Mouse (Mus musculus) myocyte (in vitro differentiated cells): ENCODE measurements around the gene Ceacam15. TPM values are rescaled to one million over a fixed set of nuclear protein-coding genes. Genes with fewer than 3 reads are reported as not detected.
"Not testable (repeated sequence)": the region's sequence is repeated elsewhere in the genome, so short reads cannot be mapped to it uniquely, and the experiment has no call there.

Experiments used
- H3K27me3 ChIP-seq: one replicate; pipeline ENCODE4 v1.6.1; 2011; ENCODE audit not compliant: control insufficient read depth, insufficient read depth, insufficient read length
- H3K36me3 ChIP-seq: one replicate; pipeline ENCODE4 v1.6.1; 2011; ENCODE audit not compliant: control insufficient read depth, insufficient read depth
- H3K4me2 ChIP-seq: one replicate; pipeline ENCODE4 v1.6.1; 2011; ENCODE audit warnings: low read depth, control low read depth
- H3K4me3 ChIP-seq: one replicate; pipeline ENCODE4 v1.5.1; 2011; ENCODE audit warnings: mild to moderate bottlenecking, control low read depth, moderate library complexity
- H3K79me2 ChIP-seq: one replicate; pipeline ENCODE4 v1.6.1; 2011; ENCODE audit not compliant: control insufficient read depth, insufficient read depth
- H3ac ChIP-seq: one replicate; pipeline ENCODE4 v1.6.1; 2011; ENCODE audit not compliant: control insufficient read depth, insufficient read length
- CEBPB ChIP-seq: IDR thresholded peaks from 2 replicates; pipeline ENCODE4 v1.6.1; 2011; ENCODE audit warnings: mild to moderate bottlenecking, moderate library complexity; ENCODE audit not compliant: poor library complexity, insufficient read depth, severe bottlenecking
- E2F4 ChIP-seq: IDR thresholded peaks from one replicate; pipeline ENCODE4 v1.6.1; 2011; ENCODE audit warnings: mild to moderate bottlenecking, control low read depth, moderate library complexity; ENCODE audit not compliant: insufficient read depth
- MAX ChIP-seq: IDR thresholded peaks from one replicate; pipeline ENCODE4 v1.6.1; 2011; ENCODE audit warnings: low read depth, mild to moderate bottlenecking, control low read depth
- MYOD1 ChIP-seq, 3 experiments: IDR thresholded peaks; one replicate each; pipeline ENCODE4 v1.6.1; 2011; ENCODE audit warnings: control low read depth in 2 of 3, low read depth in 2 of 3, mild to moderate bottlenecking in 2 of 3, moderate library complexity in 1 of 3; ENCODE audit not compliant: insufficient read length in 2 of 3, control insufficient read depth in 1 of 3
- MYOG ChIP-seq, 3 experiments: IDR thresholded peaks; one replicate each; pipeline ENCODE4 v1.6.1; 2011; ENCODE audit warnings: control low read depth in 2 of 3, low read depth in 2 of 3, mild to moderate bottlenecking in 2 of 3; ENCODE audit not compliant: insufficient read length in 2 of 3, control insufficient read depth in 1 of 3, insufficient read depth in 1 of 3
- POLR2A ChIP-seq: IDR thresholded peaks from one replicate; pipeline ENCODE4 v1.6.1; 2011; ENCODE audit warnings: low read depth, mild to moderate bottlenecking, control low read depth, moderate library complexity; ENCODE audit not compliant: insufficient read length
- POLR2AphosphoS2 ChIP-seq: IDR thresholded peaks from one replicate; pipeline ENCODE4 v1.6.1; 2011; ENCODE audit warnings: low read depth, control low read depth; ENCODE audit not compliant: insufficient read length
- REST ChIP-seq: IDR thresholded peaks from one replicate; pipeline ENCODE4 v1.6.1; 2011; ENCODE audit warnings: mild to moderate bottlenecking, control low read depth, moderate library complexity; ENCODE audit not compliant: insufficient read depth, insufficient read length
- SRF ChIP-seq: IDR thresholded peaks from one replicate; pipeline ENCODE4 v1.6.1; 2011; ENCODE audit warnings: low read depth; ENCODE audit not compliant: control insufficient read depth, insufficient read length
- TCF12 ChIP-seq: IDR thresholded peaks from one replicate; pipeline ENCODE4 v1.6.1; 2011; ENCODE audit warnings: mild to moderate bottlenecking, control low read depth; ENCODE audit not compliant: poor library complexity, insufficient read depth, severe bottlenecking
- TCF3 ChIP-seq: IDR thresholded peaks from one replicate; pipeline ENCODE4 v1.6.1; 2011; ENCODE audit warnings: low read depth, control low read depth; ENCODE audit not compliant: insufficient read length
- USF1 ChIP-seq: IDR thresholded peaks from one replicate; pipeline ENCODE4 v1.6.1; 2011; ENCODE audit warnings: low read depth, mild to moderate bottlenecking, control low read depth, moderate library complexity
- polyA plus RNA-seq: library from polyadenylated mRNA; unstranded; fragments of >200 nt; fragmentation: generic; extraction: Trizol; gene quantifications from one replicate; pipeline ENCODE4 v1.2.1, GENCODE M21; 2012; ENCODE audit warnings: missing spikeins

Gene Ceacam15
- polyA plus RNA-seq, 1 experiment = not detected

- Histone ChIP-seq H3K4me3 (no peak overlapping the region), H3K36me3 (no peaks in the 10 kb centered on the region), H3K4me2 (no peak overlapping the region), H3K27me3 (no peaks in the 10 kb centered on the region), H3ac (no peak overlapping the region), H3K79me2 (no peaks in the 10 kb centered on the region)
- TF ChIP-seq POLR2A = no peak
- TF ChIP-seq MYOG (IDR thresholded peaks at IDR 0.05; ENCODE audit: control insufficient read depth in 1 of 3, insufficient read depth in 1 of 3, insufficient read length in 2 of 3, low read depth in 2 of 3) = no peak
- TF ChIP-seq MYOD1 (IDR thresholded peaks at IDR 0.05; ENCODE audit: control insufficient read depth in 1 of 3, insufficient read length in 2 of 3, low read depth in 2 of 3) = no peak
- TF ChIP-seq TCF12 = no peak
- TF ChIP-seq TCF3 = no peak
- no peak for TF ChIP-seq SRF
- no peak for TF ChIP-seq USF1
These were observed 36.5 kb downstream of the Ceacam15 start for GRCm38 (mm10) chr7:16639028-16639427.

- H3K27me3 ChIP-seq = no peaks in the 10 kb centered on the region
- H3ac ChIP-seq = no peak overlapping the region
- H3K4me2 ChIP-seq = no peak overlapping the region
- no peaks in the 10 kb centered on the region for H3K79me2 ChIP-seq
- no peak overlapping the region for H3K4me3 ChIP-seq
- no peak for TF ChIP-seq MAX
- TF ChIP-seq POLR2A = no peak
- TF ChIP-seq MYOG (IDR thresholded peaks at IDR 0.05; ENCODE audit: control insufficient read depth in 1 of 3, insufficient read depth in 1 of 3, insufficient read length in 2 of 3, low read depth in 2 of 3) = no peak
- TF ChIP-seq E2F4 = no peak
- no peak for TF ChIP-seq MYOD1 (IDR thresholded peaks at IDR 0.05; ENCODE audit: control insufficient read depth in 1 of 3, insufficient read length in 2 of 3, low read depth in 2 of 3)
- H3K36me3 ChIP-seq = no peaks in the 10 kb centered on the region
These were observed 40.4 kb downstream of the Ceacam15 start for GRCm38 (mm10) chr7:16635116-16635515.

GRCm38 (mm10) chr7:16633913-16634312 lies 41.6 kb downstream of the Ceacam15 start:
- not testable (repeated sequence) for H3K4me3 ChIP-seq, H3K36me3 ChIP-seq, H3ac ChIP-seq, H3K4me2 ChIP-seq, H3K79me2 ChIP-seq, H3K27me3 ChIP-seq

- TF ChIP-seq REST (no peak), POLR2A (no peak), TCF12 (no peak), MAX (no peak), E2F4 (no peak), TCF3 (no peak), SRF (no peak), MYOD1 (IDR thresholded peaks at IDR 0.05; ENCODE audit: control insufficient read depth in 1 of 3, insufficient read length in 2 of 3, low read depth in 2 of 3) (no peak), USF1 (no peak)
These were observed 43.6 kb downstream of the Ceacam15 start for GRCm38 (mm10) chr7:16631932-16632331.

GRCm38 (mm10) chr7:16631025-16631424 lies 44.5 kb downstream of the Ceacam15 start:
- Histone ChIP-seq H3K79me2 (no peaks in the 10 kb centered on the region), H3K36me3 (no peaks in the 10 kb centered on the region), H3K4me2 (no peak overlapping the region), H3ac (no peak overlapping the region), H3K4me3 (no peak overlapping the region), H3K27me3 (no peaks in the 10 kb centered on the region)
- no peak for TF ChIP-seq TCF12
- no peak for TF ChIP-seq CEBPB
- TF ChIP-seq MAX = no peak

More at GRCm38 (mm10) chr7:16631932-16632331, 43.6 kb downstream of the Ceacam15 start:
- Histone ChIP-seq H3K27me3 (no peaks in the 10 kb centered on the region), H3ac (no peak overlapping the region), H3K36me3 (no peaks in the 10 kb centered on the region), H3K4me2 (no peak overlapping the region), H3K4me3 (no peak overlapping the region), H3K79me2 (no peaks in the 10 kb centered on the region)

GRCm38 (mm10) chr7:16629598-16630296 lies 45.8 kb downstream of the Ceacam15 start:
- Histone ChIP-seq H3ac (no peak overlapping the region), H3K79me2 (no peaks in the 10 kb centered on the region), H3K4me3 (no peak overlapping the region), H3K36me3 (no peaks in the 10 kb centered on the region), H3K4me2 (peak overlapping the region; percentile 36), H3K27me3 (no peaks in the 10 kb centered on the region)
- TF ChIP-seq POLR2AphosphoS2 (no peak), USF1 (no peak), SRF (no peak), TCF12 (no peak), E2F4 (no peak), TCF3 (no peak), REST (no peak), MYOG (IDR thresholded peaks at IDR 0.05; ENCODE audit: control insufficient read depth in 1 of 3, insufficient read depth in 1 of 3, insufficient read length in 2 of 3, low read depth in 2 of 3) (no peak), MAX (no peak), POLR2A (no peak), CEBPB (no peak), MYOD1 (IDR thresholded peaks at IDR 0.05; ENCODE audit: control insufficient read depth in 1 of 3, insufficient read length in 2 of 3, low read depth in 2 of 3) (no peak)
